Mouse (Mus musculus): ENCODE results near the gene Igf2r. TPM values are rescaled to one million over a fixed set of nuclear protein-coding genes. Genes with fewer than 3 reads are reported as not detected.

Igf2r gene
- polyA plus RNA-seq, 1 experiment, result 4.8 TPM

- no peak for TF ChIP-seq CTCF (IDR thresholded peaks at IDR 0.05; ENCODE audit: control insufficient read depth, insufficient read depth, insufficient replicate concordance, low read depth, low read length)
- no peak for TF ChIP-seq POLR2A (IDR thresholded peaks at IDR 0.05; ENCODE audit: control insufficient read depth, low read depth, low read length)
- H3K4me1 ChIP-seq (ENCODE audit: control insufficient read depth, insufficient read depth, low read length), result no peaks in the 10 kb centered on the region
These were observed 10.7 kb upstream of the Igf2r start for GRCm38 (mm10) chr17:12780125-12780524.

DNA sequence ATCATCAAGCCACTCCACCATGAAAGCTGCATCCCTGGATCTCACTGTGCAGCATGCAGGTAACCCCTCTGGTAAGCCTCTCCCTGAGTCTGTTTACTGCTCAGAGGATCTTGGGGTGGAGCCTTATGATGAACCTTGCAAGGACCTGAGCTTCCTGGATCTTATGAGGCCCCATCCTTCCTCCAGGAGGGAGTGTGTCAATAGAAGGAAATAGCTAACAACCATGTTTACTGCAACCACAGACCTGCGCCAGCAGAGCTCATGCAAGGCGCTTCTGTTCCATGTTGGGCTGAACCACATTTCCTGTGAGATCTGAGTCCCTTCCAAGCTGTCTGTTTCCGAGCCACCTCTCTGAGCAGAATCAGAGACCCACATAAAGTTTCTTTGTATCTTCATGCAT lies 10.0 kb upstream of the Igf2r start:
- Histone ChIP-seq H3K36me3 (ENCODE audit: control insufficient read depth, insufficient read depth, low read length) (no peaks in the 10 kb centered on the region), H3K4me1 (ENCODE audit: control insufficient read depth, insufficient read depth, low read length) (no peaks in the 10 kb centered on the region), H3K4me3 (ENCODE audit: control insufficient read depth, low read depth, low read length) (no peak overlapping the region), H3K27me3 (ENCODE audit: control insufficient read depth, insufficient read depth, low read length) (no peaks in the 10 kb centered on the region), H3K27ac (ENCODE audit: control insufficient read depth, insufficient read depth, low read depth, low read length) (no peak overlapping the region)
- TF ChIP-seq POLR2A (IDR thresholded peaks at IDR 0.05; ENCODE audit: control insufficient read depth, low read depth, low read length), result no peak
- no peak for TF ChIP-seq CTCF (IDR thresholded peaks at IDR 0.05; ENCODE audit: control insufficient read depth, insufficient read depth, insufficient replicate concordance, low read depth, low read length)

More at GRCm38 (mm10) chr17:12780125-12780524, 10.7 kb upstream of the Igf2r start:
- no peak overlapping the region for H3K4me3 ChIP-seq (ENCODE audit: control insufficient read depth, low read depth, low read length)
- H3K27me3 ChIP-seq (ENCODE audit: control insufficient read depth, insufficient read depth, low read length), result no peaks in the 10 kb centered on the region
- no peaks in the 10 kb centered on the region for H3K36me3 ChIP-seq (ENCODE audit: control insufficient read depth, insufficient read depth, low read length)
- H3K27ac ChIP-seq (ENCODE audit: control insufficient read depth, insufficient read depth, low read depth, low read length), result no peak overlapping the region

DNA sequence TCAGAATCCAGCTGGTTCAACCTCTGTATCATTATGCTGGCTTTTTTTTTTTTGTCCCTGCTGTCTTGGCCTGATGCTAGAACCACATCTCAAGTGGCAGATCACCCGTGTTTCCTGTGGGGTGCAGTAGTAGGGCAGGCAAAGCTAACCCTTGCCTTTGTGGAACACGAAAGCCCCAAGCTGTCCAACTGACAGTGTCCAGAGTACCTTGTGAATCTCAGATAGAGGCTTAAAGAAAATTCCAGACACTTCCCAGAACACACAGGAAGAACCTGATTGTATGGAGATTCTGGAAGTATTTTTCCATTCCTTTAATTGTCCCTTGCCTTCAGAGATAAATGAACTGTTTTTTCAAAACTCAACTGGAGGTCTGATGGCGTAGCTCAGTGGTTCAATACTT lies 4.5 kb upstream of the Igf2r start:
- Histone ChIP-seq H3K36me3 (ENCODE audit: control insufficient read depth, insufficient read depth, low read length) (no peaks in the 10 kb centered on the region), H3K27me3 (ENCODE audit: control insufficient read depth, insufficient read depth, low read length) (no peaks in the 10 kb centered on the region), H3K4me3 (ENCODE audit: control insufficient read depth, low read depth, low read length) (no peak overlapping the region), H3K27ac (ENCODE audit: control insufficient read depth, insufficient read depth, low read depth, low read length) (no peak overlapping the region), H3K4me1 (ENCODE audit: control insufficient read depth, insufficient read depth, low read length) (peaks cover 6% of the 10 kb centered on the region)
- TF ChIP-seq POLR2A (IDR thresholded peaks at IDR 0.05; ENCODE audit: control insufficient read depth, low read depth, low read length), result no peak
- no peak for TF ChIP-seq CTCF (IDR thresholded peaks at IDR 0.05; ENCODE audit: control insufficient read depth, insufficient read depth, insufficient replicate concordance, low read depth, low read length)

DNA sequence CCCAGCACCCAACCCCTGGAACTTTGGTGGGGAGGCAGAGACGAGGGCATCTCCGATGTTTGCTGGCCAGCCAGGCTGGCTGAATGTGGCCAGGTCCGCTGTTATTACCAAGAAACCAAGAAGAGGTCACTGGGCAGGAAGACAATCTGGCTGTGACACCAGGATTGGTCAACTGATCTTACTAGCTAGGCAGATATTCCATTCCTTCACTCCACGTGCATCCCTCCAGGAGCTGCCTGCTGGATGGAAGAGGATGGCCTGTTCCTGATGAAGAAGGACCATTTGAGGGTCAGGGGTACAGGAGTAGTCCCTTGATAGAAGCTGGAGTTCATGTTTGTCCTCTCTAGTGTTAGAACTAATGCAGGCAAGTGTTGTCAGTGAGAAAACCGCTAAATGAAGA lies 1.0 kb upstream of the Igf2r start:
- H3K4me1 ChIP-seq (ENCODE audit: control insufficient read depth, insufficient read depth, low read length), result peaks cover 8% of the 10 kb centered on the region
- no peaks in the 10 kb centered on the region for H3K36me3 ChIP-seq (ENCODE audit: control insufficient read depth, insufficient read depth, low read length)
- H3K27ac ChIP-seq (ENCODE audit: control insufficient read depth, insufficient read depth, low read depth, low read length), result no peak overlapping the region
- no peaks in the 10 kb centered on the region for H3K27me3 ChIP-seq (ENCODE audit: control insufficient read depth, insufficient read depth, low read length)
- no peak overlapping the region for H3K4me3 ChIP-seq (ENCODE audit: control insufficient read depth, low read depth, low read length)
- no peak for TF ChIP-seq POLR2A (IDR thresholded peaks at IDR 0.05; ENCODE audit: control insufficient read depth, low read depth, low read length)
- TF ChIP-seq CTCF (IDR thresholded peaks at IDR 0.05; ENCODE audit: control insufficient read depth, insufficient read depth, insufficient replicate concordance, low read depth, low read length), result no peak

- Histone ChIP-seq H3K4me1 (ENCODE audit: control insufficient read depth, insufficient read depth, low read length) (peaks cover 8% of the 10 kb centered on the region), H3K27me3 (ENCODE audit: control insufficient read depth, insufficient read depth, low read length) (no peaks in the 10 kb centered on the region), H3K27ac (ENCODE audit: control insufficient read depth, insufficient read depth, low read depth, low read length) (peak overlapping the region; percentile 51), H3K4me3 (ENCODE audit: control insufficient read depth, low read depth, low read length) (peak overlapping the region; percentile 86), H3K36me3 (ENCODE audit: control insufficient read depth, insufficient read depth, low read length) (no peaks in the 10 kb centered on the region)
- TF ChIP-seq POLR2A (IDR thresholded peaks at IDR 0.05; ENCODE audit: control insufficient read depth, low read depth, low read length) (no peak; the same call in 1 of the 2 replicates), CTCF (IDR thresholded peaks at IDR 0.05; ENCODE audit: control insufficient read depth, insufficient read depth, insufficient replicate concordance, low read depth, low read length) (no peak)
These were observed 767 bp downstream of the Igf2r start for GRCm38 (mm10) chr17:12768415-12769379.

GRCm38 (mm10) chr17:12767294-12767852 lies 2.1 kb downstream of the Igf2r start:
- no peaks in the 10 kb centered on the region for H3K36me3 ChIP-seq (ENCODE audit: control insufficient read depth, insufficient read depth, low read length)

GRCm38 (mm10) chr17:12763412-12763811 lies 6.1 kb downstream of the Igf2r start:
- Histone ChIP-seq H3K4me1 (ENCODE audit: control insufficient read depth, insufficient read depth, low read length) (no peaks in the 10 kb centered on the region), H3K4me3 (ENCODE audit: control insufficient read depth, low read depth, low read length) (no peak overlapping the region), H3K36me3 (ENCODE audit: control insufficient read depth, insufficient read depth, low read length) (no peaks in the 10 kb centered on the region), H3K27ac (ENCODE audit: control insufficient read depth, insufficient read depth, low read depth, low read length) (no peak overlapping the region), H3K27me3 (ENCODE audit: control insufficient read depth, insufficient read depth, low read length) (no peaks in the 10 kb centered on the region)
- no peak for TF ChIP-seq POLR2A (IDR thresholded peaks at IDR 0.05; ENCODE audit: control insufficient read depth, low read depth, low read length)
- TF ChIP-seq CTCF (IDR thresholded peaks at IDR 0.05; ENCODE audit: control insufficient read depth, insufficient read depth, insufficient replicate concordance, low read depth, low read length), result no peak

More at GRCm38 (mm10) chr17:12767294-12767852, 2.1 kb downstream of the Igf2r start:
- Histone ChIP-seq H3K27me3 (ENCODE audit: control insufficient read depth, insufficient read depth, low read length) (no peaks in the 10 kb centered on the region), H3K27ac (ENCODE audit: control insufficient read depth, insufficient read depth, low read depth, low read length) (no peak overlapping the region), H3K4me1 (ENCODE audit: control insufficient read depth, insufficient read depth, low read length) (peaks cover 8% of the 10 kb centered on the region), H3K4me3 (ENCODE audit: control insufficient read depth, low read depth, low read length) (no peak overlapping the region)
- TF ChIP-seq CTCF (IDR thresholded peaks at IDR 0.05; ENCODE audit: control insufficient read depth, insufficient read depth, insufficient replicate concordance, low read depth, low read length) (no peak), POLR2A (IDR thresholded peaks at IDR 0.05; ENCODE audit: control insufficient read depth, low read depth, low read length) (no peak)

Measured in testis, adult 2 months (tissue).